Mouse (Mus musculus) forebrain, embryonic 15.5 days (tissue): Measurements from ENCODE around the gene Spata18. TPM values are rescaled to one million over a fixed set of nuclear protein-coding genes. Genes with fewer than 3 reads are reported as not detected.

Experiments
- ATAC-seq: fragments of 200-750 bp; cut with Nextera tagmentation; replicated peaks from 2 replicates; pipeline ENCODE4 v1.8.0; 2017; ENCODE audit warnings: mild to moderate bottlenecking, moderate TSS enrichment, moderate library complexity
- H3K27ac ChIP-seq: fragments of 300-500 bp; sonication (generic); replicated peaks from 2 replicates; pipeline ENCODE4 v1.5.1; 2015; ENCODE audit warnings: mild to moderate bottlenecking, inconsistent platforms
- H3K27me3 ChIP-seq: fragments of 300-500 bp; sonication (generic); 2 replicates; pipeline ENCODE4 v1.6.1; 2015; ENCODE audit warnings: inconsistent platforms
- H3K36me3 ChIP-seq: fragments of 300-500 bp; sonication (generic); 2 replicates; pipeline ENCODE4 v1.6.1; 2015; ENCODE audit warnings: mild to moderate bottlenecking, inconsistent platforms
- H3K4me1 ChIP-seq: fragments of 300-500 bp; sonication (generic); 2 replicates; pipeline ENCODE4 v1.6.1; 2015; ENCODE audit warnings: inconsistent platforms
- H3K4me2 ChIP-seq: fragments of 300-500 bp; sonication (generic); replicated peaks from 2 replicates; pipeline ENCODE4 v1.6.1; 2015; ENCODE audit warnings: mild to moderate bottlenecking, inconsistent platforms
- H3K4me3 ChIP-seq: fragments of 300-500 bp; sonication (generic); 2 replicates; pipeline ENCODE4 v1.5.1; 2015; ENCODE audit warnings: mild to moderate bottlenecking, inconsistent platforms
- H3K9ac ChIP-seq: fragments of 300-500 bp; sonication (generic); replicated peaks from 2 replicates; pipeline ENCODE4 v1.6.1; 2015; ENCODE audit warnings: mild to moderate bottlenecking, inconsistent platforms
- H3K9me3 ChIP-seq: fragments of 300-500 bp; sonication (generic); 2 replicates; pipeline ENCODE4 v1.6.1; 2016; ENCODE audit warnings: inconsistent platforms
- WGBS: fragments of 180-500 bp; shearing (Covaris S2); methylation state at CpG from one replicate; pipeline ENCODE4 v1.1.7; 2015; ENCODE audit warnings: mixed read lengths; 5-methylcytosine and 5-hydroxymethylcytosine counted together
- polyA plus RNA-seq: library from polyadenylated mRNA; unstranded; fragments of >200 nt; fragmentation: Nextera tagmentation; extraction: Ambion mirVana; gene quantifications from 2 replicates; pipeline ENCODE4 v1.2.1, GENCODE M21; 2015

Gene Spata18
- polyA plus RNA-seq, 1 experiment from 2014 or later, result 0.78 TPM

GRCm38 (mm10) chr5:73630141-73630540 lies 21.0 kb upstream of the Spata18 start:
- Histone ChIP-seq H3K27me3 (no peaks in the 10 kb centered on the region), H3K4me3 (no peak overlapping the region), H3K9ac (no peak overlapping the region), H3K27ac (no peak overlapping the region), H3K9me3 (no peaks in the 10 kb centered on the region), H3K4me1 (no peaks in the 10 kb centered on the region), H3K36me3 (peaks cover 15% of the 10 kb centered on the region), H3K4me2 (no peak overlapping the region)
- ATAC-seq, result no peak
- 90% methylated on average over 5 of the region's 5 CpGs for WGBS

GRCm38 (mm10) chr5:73631001-73631558 lies 20.1 kb upstream of the Spata18 start:
- Histone ChIP-seq H3K27ac (no peak overlapping the region), H3K36me3 (peaks cover 20% of the 10 kb centered on the region), H3K4me3 (no peak overlapping the region), H3K4me2 (no peak overlapping the region), H3K4me1 (no peaks in the 10 kb centered on the region), H3K27me3 (no peaks in the 10 kb centered on the region), H3K9ac (no peak overlapping the region), H3K9me3 (no peaks in the 10 kb centered on the region)
- 31% methylated on average over 10 of the region's 10 CpGs for WGBS
- ATAC-seq, result no peak

GRCm38 (mm10) chr5:73632291-73632690 lies 18.9 kb upstream of the Spata18 start, which contains the start of gene Lrrc66:
Gene Lrrc66, minus strand, starts transcription at chr5:73632526.
- no peak for ATAC-seq
- Histone ChIP-seq H3K4me3 (no peak within 1 kb of the TSS), H3K9ac (no peak within 1 kb of the TSS), H3K4me2 (no peak within 1 kb of the TSS), H3K27me3 (no peaks in the 10 kb centered on the region), H3K27ac (no peak within 1 kb of the TSS), H3K36me3 (peaks cover 20% of the 10 kb centered on the region), H3K4me1 (peaks cover 1% of the 10 kb centered on the region), H3K9me3 (no peaks in the 10 kb centered on the region)
- WGBS, result 71% methylated on average over 8 of the region's 8 CpGs

GRCm38 (mm10) chr5:73633141-73633540 lies 18.0 kb upstream of the Spata18 start:
- ATAC-seq, result no peak
- no peaks in the 10 kb centered on the region for H3K27me3 ChIP-seq
- H3K9ac ChIP-seq, result no peak overlapping the region
- H3K4me3 ChIP-seq, result no peak overlapping the region
- H3K4me1 ChIP-seq, result peaks cover 4% of the 10 kb centered on the region
- WGBS, result 53% methylated on average over 8 of the region's 8 CpGs
- H3K9me3 ChIP-seq, result no peaks in the 10 kb centered on the region
- no peak overlapping the region for H3K27ac ChIP-seq
- H3K4me2 ChIP-seq, result no peak overlapping the region
- peaks cover 20% of the 10 kb centered on the region for H3K36me3 ChIP-seq

- Histone ChIP-seq H3K4me3 (no peak overlapping the region), H3K27me3 (no peaks in the 10 kb centered on the region), H3K9ac (no peak overlapping the region), H3K36me3 (peaks cover 25% of the 10 kb centered on the region), H3K4me1 (peaks cover 4% of the 10 kb centered on the region), H3K27ac (peak overlapping the region; percentile 30; the same call in 1 of the 2 replicates), H3K4me2 (no peak overlapping the region), H3K9me3 (no peaks in the 10 kb centered on the region)
- peak; percentile 76 for ATAC-seq
- WGBS, result 42% methylated on average over 8 of the region's 8 CpGs
Observed at GRCm38 (mm10) chr5:73637337-73638107, 13.7 kb upstream of the Spata18 start.

- H3K4me3 ChIP-seq, result no peak overlapping the region
- peaks cover 8% of the 10 kb centered on the region; the same call in 1 of the 2 replicates for H3K36me3 ChIP-seq
- 91% methylated on average over 3 of the region's 3 CpGs for WGBS
- no peaks in the 10 kb centered on the region for H3K27me3 ChIP-seq
- H3K9me3 ChIP-seq, result no peaks in the 10 kb centered on the region
- no peak overlapping the region for H3K27ac ChIP-seq
- no peak overlapping the region for H3K4me2 ChIP-seq
- no peak for ATAC-seq
- peaks cover 4% of the 10 kb centered on the region for H3K4me1 ChIP-seq
- no peak overlapping the region for H3K9ac ChIP-seq
Observed at GRCm38 (mm10) chr5:73641058-73641457, 10.1 kb upstream of the Spata18 start.

- no peak for ATAC-seq
- no peak overlapping the region for H3K9ac ChIP-seq
- WGBS, result 82% methylated on average over 4 of the region's 4 CpGs
- H3K4me3 ChIP-seq, result no peak overlapping the region
- peaks cover 8% of the 10 kb centered on the region; the same call in 1 of the 2 replicates for H3K36me3 ChIP-seq
- H3K4me1 ChIP-seq, result peaks cover 12% of the 10 kb centered on the region
- no peaks in the 10 kb centered on the region for H3K27me3 ChIP-seq
- no peak overlapping the region for H3K27ac ChIP-seq
- no peak overlapping the region for H3K4me2 ChIP-seq
- H3K9me3 ChIP-seq, result no peaks in the 10 kb centered on the region
Observed at GRCm38 (mm10) chr5:73642091-73642490, 9.1 kb upstream of the Spata18 start.

- Histone ChIP-seq H3K4me3 (peak within 1 kb of the TSS; percentile 82), H3K27me3 (peaks cover 35% of the 10 kb centered on the region), H3K4me1 (peaks cover 30% of the 10 kb centered on the region), H3K36me3 (no peaks in the 10 kb centered on the region), H3K27ac (0 out of 2 replicates have a peak within 1 kb of the TSS, but pooled peaks have one; percentile 44), H3K9me3 (no peaks in the 10 kb centered on the region), H3K9ac (peak within 1 kb of the TSS; percentile 87), H3K4me2 (peak within 1 kb of the TSS; percentile 84)
- ATAC-seq, result peak; percentile 87
- under 1% methylated on average over 62 of the region's 62 CpGs for WGBS
Observed at GRCm38 (mm10) chr5:73647261-73647900, 3.8 kb upstream of the Spata18 start, which contains the start of gene Sgcb. Gene Sgcb, minus strand, starts transcription at chr5:73647790.

GRCm38 (mm10) chr5:73650365-73650964 lies 714 bp upstream of the Spata18 start:
- under 1% methylated on average over 15 of the region's 15 CpGs for WGBS
- no peak overlapping the region for H3K27ac ChIP-seq
- no peaks in the 10 kb centered on the region for H3K9me3 ChIP-seq
- H3K4me2 ChIP-seq, result peak overlapping the region; percentile 90
- ATAC-seq, result no peak
- peaks cover 48% of the 10 kb centered on the region for H3K27me3 ChIP-seq
- 0 out of 2 replicates have a peak overlapping the region, but pooled peaks have one; percentile 14 for H3K9ac ChIP-seq
- H3K36me3 ChIP-seq, result no peaks in the 10 kb centered on the region
- peak overlapping the region; percentile 43 for H3K4me3 ChIP-seq
- peaks cover 30% of the 10 kb centered on the region for H3K4me1 ChIP-seq

- Histone ChIP-seq H3K4me3 (peak overlapping the region; percentile 43), H3K9ac (no peak overlapping the region), H3K9me3 (no peaks in the 10 kb centered on the region), H3K27ac (no peak overlapping the region), H3K4me2 (peak overlapping the region; percentile 90), H3K36me3 (no peaks in the 10 kb centered on the region), H3K4me1 (peaks cover 24% of the 10 kb centered on the region), H3K27me3 (peaks cover 48% of the 10 kb centered on the region)
- no peak for ATAC-seq
- WGBS, result 2% methylated on average over 4 of the region's 4 CpGs
Observed at GRCm38 (mm10) chr5:73651855-73652201, 649 bp downstream of the Spata18 start.

GRCm38 (mm10) chr5:73666695-73667094 lies 15.5 kb downstream of the Spata18 start:
- Histone ChIP-seq H3K4me1 (no peaks in the 10 kb centered on the region), H3K27me3 (no peaks in the 10 kb centered on the region), H3K4me3 (no peak overlapping the region), H3K36me3 (no peaks in the 10 kb centered on the region), H3K9me3 (no peaks in the 10 kb centered on the region), H3K27ac (no peak overlapping the region), H3K9ac (no peak overlapping the region), H3K4me2 (no peak overlapping the region)
- ATAC-seq, result no peak
- 77% methylated on average over 2 of the region's 2 CpGs for WGBS

GRCm38 (mm10) chr5:73667877-73668276 lies 16.7 kb downstream of the Spata18 start:
- no peak overlapping the region for H3K4me2 ChIP-seq
- ATAC-seq, result no peak
- H3K36me3 ChIP-seq, result no peaks in the 10 kb centered on the region
- no peak overlapping the region for H3K27ac ChIP-seq
- H3K4me1 ChIP-seq, result no peaks in the 10 kb centered on the region
- no peak overlapping the region for H3K9ac ChIP-seq
- no peaks in the 10 kb centered on the region for H3K27me3 ChIP-seq
- no peaks in the 10 kb centered on the region for H3K9me3 ChIP-seq
- no peak overlapping the region for H3K4me3 ChIP-seq
- WGBS, result 93% methylated on average over 2 of the region's 2 CpGs
